Mouse (Mus musculus) thymus, adult 2 months (tissue): ENCODE data around the gene Mtmr11.

Source experiments
- CTCF ChIP-seq: fragments of 200-500 bp; IDR thresholded peaks from 2 replicates; pipeline ENCODE4 v1.5.1; 2012; ENCODE audit warnings: mild to moderate bottlenecking, control low read depth, low read length, moderate library complexity, borderline replicate concordance; ENCODE audit not compliant: control insufficient read depth, poor library complexity, insufficient read depth; ENCODE audit errors: extremely low read depth
- POLR2A ChIP-seq: fragments of 200-500 bp; IDR thresholded peaks from 2 replicates; pipeline ENCODE4 v1.6.1; 2012; ENCODE audit warnings: mild to moderate bottlenecking, low read length, control low read depth, moderate library complexity; ENCODE audit not compliant: control insufficient read depth, poor library complexity, insufficient read depth; ENCODE audit errors: extremely low read depth

DNA sequence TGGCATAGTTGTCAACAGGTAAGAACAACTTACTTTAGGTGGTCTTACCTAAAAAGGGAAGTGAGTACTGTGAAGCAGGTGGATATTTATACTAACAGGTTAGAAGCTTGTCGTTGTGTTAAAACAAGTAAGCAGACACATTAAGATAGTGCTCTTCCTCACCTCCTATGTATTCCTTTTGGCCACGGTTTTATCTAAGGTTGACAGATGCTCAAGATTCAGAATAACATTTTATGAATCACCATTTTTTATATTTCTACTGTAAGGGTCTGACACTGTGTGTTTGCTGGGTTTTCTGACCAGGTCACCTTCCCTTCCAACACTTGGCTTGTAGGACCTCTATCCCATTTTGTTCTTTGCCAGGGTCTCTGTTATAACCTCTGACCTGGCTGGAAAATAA, 43.1 kb upstream of the Mtmr11 start:
- TF ChIP-seq POLR2A (no peak), CTCF (no peak)
